Mouse (Mus musculus): ENCODE measurements at regions not wholly inside any gene's neighbourhood (a gene's known extent, or its start where the extent isn't known, plus 50 kb on each side); places are given as distances from the start of the nearest gene placed in this dataset.

GRCm38 (mm10) chr14:96668635-96669034 is 149.7 kb upstream of the Klhl1 start:
- no peak for TF ChIP-seq CTCF (IDR thresholded peaks at IDR 0.05; ENCODE audit: low read depth)
- TF ChIP-seq EP300 (optimal IDR thresholded peaks at IDR 0.05) = no peak
